Mouse (Mus musculus): ENCODE measurements around the gene Tas2r113.

- TF ChIP-seq CTCF (IDR thresholded peaks at IDR 0.05; ENCODE audit: control insufficient read depth, insufficient read depth, low read length) (no peak), POLR2A (IDR thresholded peaks at IDR 0.05; ENCODE audit: borderline replicate concordance, control insufficient read depth, low read depth, low read length) (no peak)
Measured at GRCm38 (mm10) chr6:132867708-132868107, 25.1 kb upstream of the Tas2r113 start, which contains the start of gene Tas2r110.
